Mouse (Mus musculus) spleen, adult 2 months (tissue): Measurements from ENCODE around the gene Sema3f. TPM values are rescaled to one million over a fixed set of nuclear protein-coding genes. Genes with fewer than 3 reads are reported as not detected.

Experiments used
- DNase-seq, 2 experiments: peaks; one replicate each; pipeline versions ENCODE4 v3.0.0 to v3.0.0-alpha.2; 2012 to 2021; ENCODE audit warnings: low spot score in 2 of 2, low read depth in 1 of 2
- H3K27ac ChIP-seq: fragments of 200-500 bp; 2 replicates; pipeline ENCODE4 v1.5.1; 2012; ENCODE audit warnings: low read length, inconsistent platforms; ENCODE audit not compliant: insufficient read depth
- H3K27me3 ChIP-seq: fragments of 200-500 bp; 2 replicates; pipeline ENCODE4 v1.6.1; 2012; ENCODE audit warnings: mild to moderate bottlenecking, moderate library complexity, low read length, inconsistent platforms; ENCODE audit not compliant: control insufficient read depth, insufficient read depth
- H3K36me3 ChIP-seq: fragments of 200-500 bp; 2 replicates; pipeline ENCODE4 v1.6.1; 2012; ENCODE audit warnings: mild to moderate bottlenecking, low read length, inconsistent platforms; ENCODE audit not compliant: control insufficient read depth, insufficient read depth
- H3K4me1 ChIP-seq: fragments of 200-500 bp; 2 replicates; pipeline ENCODE4 v1.6.1; 2011; ENCODE audit warnings: inconsistent platforms; ENCODE audit not compliant: control insufficient read depth, insufficient read depth, insufficient read length
- H3K4me3 ChIP-seq: fragments of 200-500 bp; 2 replicates; pipeline ENCODE4 v1.5.1; 2011; ENCODE audit warnings: mild to moderate bottlenecking, inconsistent platforms; ENCODE audit not compliant: insufficient read depth, insufficient read length; ENCODE audit errors: extremely low read depth
- CTCF ChIP-seq: fragments of 200-500 bp; IDR thresholded peaks from 2 replicates; pipeline ENCODE4 v1.5.1; 2011; ENCODE audit warnings: mild to moderate bottlenecking, inconsistent platforms; ENCODE audit not compliant: insufficient read depth, insufficient read length, insufficient replicate concordance; ENCODE audit errors: extremely low read depth
- POLR2A ChIP-seq: fragments of 200-500 bp; IDR thresholded peaks from 2 replicates; pipeline ENCODE4 v1.6.1; 2011; ENCODE audit warnings: low read depth, low read length, inconsistent platforms
- WGBS: fragments of 180-500 bp; shearing (Covaris S2); methylation state at CpG from one replicate; pipeline ENCODE4 v1.1.7; 2018; 5-methylcytosine and 5-hydroxymethylcytosine counted together
- polyA plus RNA-seq: library from polyadenylated mRNA; depleted of rRNA; stranded (reverse); fragments of >200 nt; gene quantifications from 2 replicates; pipeline ENCODE4 v1.2.3, GENCODE M21; 2012

The Sema3f gene
- polyA plus RNA-seq, 1 experiment: 61.6 TPM

DNA sequence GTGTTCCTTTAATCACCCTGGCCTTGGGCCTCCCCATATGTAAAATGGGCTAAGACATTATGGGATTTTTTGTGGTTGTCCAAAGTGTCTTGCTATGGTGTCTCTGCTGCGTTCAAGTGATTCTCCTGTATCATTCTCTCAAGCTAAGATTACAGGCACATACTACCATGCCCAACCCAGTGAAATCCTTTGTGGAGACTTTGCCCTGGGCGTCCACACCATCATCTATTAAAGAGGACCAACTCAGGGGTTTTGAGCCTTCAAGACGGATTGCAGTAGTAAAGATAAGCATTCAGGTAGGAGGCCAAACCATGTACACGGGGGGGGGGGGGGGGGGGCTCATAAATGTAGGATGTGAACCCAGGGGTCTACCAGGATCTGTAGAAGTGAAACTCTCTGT is 55.7 kb downstream of the Sema3f start:
- no peak overlapping the region for H3K4me3 ChIP-seq

DNA sequence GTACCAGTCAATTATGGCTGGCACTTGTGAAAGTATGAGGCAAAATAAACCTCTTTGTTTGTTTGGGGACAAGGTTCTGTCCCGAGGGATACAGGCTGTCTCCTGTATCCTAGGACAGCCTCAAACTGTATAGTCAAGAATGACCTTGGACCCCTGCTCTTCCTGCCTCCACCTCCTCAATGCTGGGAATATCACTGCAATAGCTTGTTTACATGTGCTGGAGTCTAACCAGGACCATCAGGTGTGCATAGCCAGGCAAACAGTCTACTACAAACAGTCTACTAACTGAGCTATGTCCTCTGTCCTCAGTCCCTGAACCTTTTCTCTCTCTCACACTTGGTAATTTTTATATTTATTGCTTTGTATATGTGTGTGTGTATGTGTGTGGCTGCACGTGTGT is 56.8 kb downstream of the Sema3f start:
- no peaks in the 10 kb centered on the region for H3K36me3 ChIP-seq
- H3K27me3 ChIP-seq: no peaks in the 10 kb centered on the region
- no peak overlapping the region for H3K27ac ChIP-seq
- no peak overlapping the region for H3K4me3 ChIP-seq
- DNase-seq: no peak
- TF ChIP-seq POLR2A: no peak
- no peak for TF ChIP-seq CTCF
- no peaks in the 10 kb centered on the region for H3K4me1 ChIP-seq
- WGBS: 81% methylated on average over 2 of the region's 2 CpGs

More for the DNA sequence above, 55.7 kb downstream of the Sema3f start:
- H3K27me3 ChIP-seq: no peaks in the 10 kb centered on the region
- H3K4me1 ChIP-seq: no peaks in the 10 kb centered on the region
- 81% methylated on average over 4 of the region's 4 CpGs for WGBS
- DNase-seq: no peak
- TF ChIP-seq CTCF (no peak), POLR2A (no peak)
- H3K27ac ChIP-seq: no peak overlapping the region
- H3K36me3 ChIP-seq: no peaks in the 10 kb centered on the region

DNA sequence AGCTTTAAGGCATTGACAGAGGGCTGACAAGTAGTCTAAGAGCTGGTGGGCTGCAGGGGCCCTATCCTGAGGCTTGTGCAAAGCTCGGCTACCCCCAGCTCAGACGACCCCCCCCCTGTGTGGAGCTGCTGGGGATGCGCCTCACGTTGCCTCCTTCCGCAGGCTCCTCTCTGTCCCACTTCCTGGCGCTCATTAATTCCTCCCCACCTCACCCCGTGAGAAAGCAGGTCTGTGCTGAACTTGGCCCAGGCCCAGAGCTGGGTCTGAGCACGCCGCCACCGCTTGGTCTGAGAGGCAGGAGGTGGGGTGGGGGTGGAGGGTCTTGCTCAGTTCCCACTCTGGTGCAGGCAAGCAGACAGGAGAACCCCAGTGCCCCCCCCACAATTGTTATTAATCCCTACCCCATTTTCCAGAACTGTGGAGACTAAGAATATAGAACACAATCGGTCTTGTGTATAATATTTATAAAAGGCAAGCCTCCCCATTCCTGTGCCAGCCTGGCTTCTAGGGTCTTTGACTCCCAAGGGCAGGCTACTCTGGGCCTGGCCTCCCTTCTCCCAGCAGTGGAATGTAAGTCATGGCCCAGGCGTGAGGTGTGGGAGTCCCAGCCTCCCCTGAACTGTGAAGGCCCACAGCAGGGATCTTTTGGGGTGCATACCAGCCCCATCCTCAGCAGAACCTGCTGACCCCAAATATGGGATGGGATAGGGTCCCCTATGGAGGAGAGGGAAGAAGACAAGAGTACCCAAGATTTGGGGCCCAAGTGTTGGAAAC is 59.4 kb downstream of the Sema3f start:
- no peaks in the 10 kb centered on the region for H3K27me3 ChIP-seq
- no peak for DNase-seq

DNA sequence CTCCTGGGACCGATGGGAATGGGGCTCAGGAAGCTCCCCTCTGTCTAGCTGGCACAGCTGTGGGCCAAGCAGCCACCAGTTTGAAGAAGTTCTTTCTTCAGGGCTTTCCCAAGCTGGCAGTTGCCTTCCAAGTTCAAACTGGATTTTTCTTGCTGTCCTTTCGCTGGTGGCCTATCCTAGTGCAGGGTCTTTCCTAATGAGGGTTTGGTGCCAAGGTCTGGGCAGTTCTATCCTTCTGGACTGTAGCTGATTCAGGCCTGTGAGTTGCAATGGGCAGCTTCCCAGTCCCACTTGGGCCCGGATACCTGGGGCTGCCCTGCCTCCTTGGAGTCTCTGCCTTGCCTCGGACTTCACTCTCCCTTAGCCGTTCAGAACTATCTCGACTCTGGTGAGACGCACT is 60.0 kb downstream of the Sema3f start:
- Histone ChIP-seq H3K36me3 (no peaks in the 10 kb centered on the region), H3K4me3 (no peak overlapping the region), H3K4me1 (no peaks in the 10 kb centered on the region), H3K27ac (no peak overlapping the region), H3K27me3 (no peaks in the 10 kb centered on the region)
- 86% methylated on average over 7 of the region's 7 CpGs for WGBS
- no peak for TF ChIP-seq CTCF
- no peak for DNase-seq

More for the DNA sequence above, 59.4 kb downstream of the Sema3f start:
- 66% methylated on average over 12 of the region's 12 CpGs for WGBS
- TF ChIP-seq CTCF: no peak
- TF ChIP-seq POLR2A: no peak
- Histone ChIP-seq H3K27ac (no peak overlapping the region), H3K4me1 (no peaks in the 10 kb centered on the region), H3K36me3 (no peaks in the 10 kb centered on the region), H3K4me3 (no peak overlapping the region)

DNA sequence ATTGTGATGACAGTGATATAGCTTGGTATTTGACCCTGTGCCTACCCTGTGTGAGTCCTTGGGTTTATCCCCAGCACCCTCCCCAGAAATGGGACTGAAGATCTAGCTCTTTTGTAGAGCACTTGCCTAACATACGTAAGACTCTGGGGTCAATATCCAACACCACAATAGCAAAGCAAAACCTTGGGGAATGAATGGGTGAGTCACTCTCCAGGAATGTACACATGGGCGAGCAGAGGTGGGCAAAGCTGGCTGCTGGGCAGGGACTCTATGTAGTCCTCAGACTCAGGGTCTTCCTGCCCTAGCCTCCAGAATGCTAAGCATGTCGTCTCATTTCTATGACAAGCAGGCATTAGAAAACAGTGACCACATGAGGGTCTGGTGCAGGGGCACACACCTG is 61.5 kb downstream of the Sema3f start:
- Histone ChIP-seq H3K27me3 (no peaks in the 10 kb centered on the region), H3K4me3 (no peak overlapping the region), H3K4me1 (no peaks in the 10 kb centered on the region; the same call in 1 of the 2 replicates), H3K27ac (no peak overlapping the region), H3K36me3 (no peaks in the 10 kb centered on the region)
- 80% methylated on average over 3 of the region's 3 CpGs for WGBS
- TF ChIP-seq CTCF (no peak), POLR2A (no peak)
- no peak for DNase-seq

DNA sequence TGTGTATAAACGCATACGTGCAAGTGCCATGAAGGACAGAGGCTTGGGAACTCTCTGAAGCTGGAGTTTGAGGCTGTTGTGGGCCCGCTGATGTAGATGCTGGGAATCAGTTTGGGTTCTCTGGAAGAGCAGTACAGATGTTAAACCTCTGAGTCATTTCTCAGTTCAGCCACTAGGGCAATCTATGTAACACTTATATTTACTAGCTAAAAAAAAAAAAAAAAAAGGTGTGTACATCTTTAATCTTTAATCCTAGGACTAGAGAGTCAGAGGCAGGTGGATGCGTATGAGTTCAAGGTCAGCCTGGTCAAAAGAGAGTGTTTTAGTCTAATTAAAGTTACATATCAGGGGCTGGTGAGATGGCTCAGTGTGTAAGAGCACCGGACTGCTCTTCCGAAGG is 63.3 kb downstream of the Sema3f start:
- DNase-seq: no peak
- Histone ChIP-seq H3K36me3 (no peaks in the 10 kb centered on the region), H3K27ac (no peak overlapping the region), H3K4me1 (no peaks in the 10 kb centered on the region; the same call in 1 of the 2 replicates), H3K27me3 (no peaks in the 10 kb centered on the region), H3K4me3 (no peak overlapping the region)
- TF ChIP-seq POLR2A (no peak), CTCF (no peak)
- 84% methylated on average over 6 of the region's 6 CpGs for WGBS

DNA sequence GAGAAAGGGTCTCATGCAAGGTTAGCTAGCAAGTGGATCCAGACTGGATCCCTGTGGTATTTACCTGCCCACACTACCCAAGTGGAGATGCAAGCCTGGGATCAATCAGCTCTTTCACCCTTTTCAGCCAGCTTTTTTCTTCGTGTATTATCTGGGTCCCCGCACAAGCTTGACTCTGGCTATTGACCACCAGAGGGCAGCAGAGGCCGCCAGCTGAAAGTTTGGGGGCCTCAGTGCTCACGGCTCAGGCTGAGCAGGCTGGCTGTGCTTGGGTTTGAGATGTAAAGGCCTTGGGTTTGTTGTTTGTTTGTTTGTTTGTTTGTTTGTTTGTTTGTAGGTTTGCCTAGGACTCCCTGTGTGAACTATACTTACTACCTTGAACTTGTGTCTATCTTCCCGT is 64.7 kb downstream of the Sema3f start:
- DNase-seq: peak; percentile 64 to 70

More for the DNA sequence above, 64.7 kb downstream of the Sema3f start:
- Histone ChIP-seq H3K27ac (no peak overlapping the region), H3K4me3 (no peak overlapping the region), H3K27me3 (no peaks in the 10 kb centered on the region), H3K4me1 (peaks cover 11% of the 10 kb centered on the region; the same call in 1 of the 2 replicates), H3K36me3 (no peaks in the 10 kb centered on the region)
- 19% methylated on average over 5 of the region's 5 CpGs for WGBS
- no peak for TF ChIP-seq POLR2A
- TF ChIP-seq CTCF: peak; percentile 97
